Mouse (Mus musculus) induced T-regulatory cell, adult 2 months (primary cell): ENCODE measurements at regions not wholly inside any gene's neighbourhood (a gene's known extent, or its start where the extent isn't known, plus 50 kb on each side); places are given as distances from the start of the nearest gene placed in this dataset.
"Not testable (repeated sequence)": the region's sequence is repeated elsewhere in the genome, so short reads cannot be mapped to it uniquely, and the experiment has no call there.

ENCODE experiments used
- DNase-seq: peaks from one replicate; pipeline ENCODE4 v3.0.0-alpha.2; 2012; ENCODE audit warnings: low read depth

- DNase-seq = no peak
These were observed 110.2 kb downstream of the Olfr164 start for GRCm38 (mm10) chr16:19203681-19204080.

GRCm38 (mm10) chr16:19200977-19201376, 112.9 kb downstream of the Olfr164 start:
- no peak for DNase-seq

- DNase-seq = no peak
These were observed 113.9 kb downstream of the Olfr164 start for GRCm38 (mm10) chr16:19199724-19200544.

- no peak for DNase-seq
These were observed 115.1 kb downstream of the Olfr164 start for GRCm38 (mm10) chr16:19198539-19199385.

- no peak for DNase-seq
These were observed 116.0 kb downstream of the Olfr164 start for GRCm38 (mm10) chr16:19197638-19198440.

- no peak for DNase-seq
These were observed 128.2 kb downstream of the Olfr164 start for GRCm38 (mm10) chr16:19185434-19186256.

GRCm38 (mm10) chr16:19179214-19180010, 134.5 kb downstream of the Olfr164 start:
- DNase-seq = no peak

GRCm38 (mm10) chr16:19153046-19153445, 160.8 kb downstream of the Olfr164 start:
- no peak for DNase-seq

GRCm38 (mm10) chr16:19152465-19152864, 161.4 kb downstream of the Olfr164 start:
- not testable (repeated sequence) for DNase-seq

GRCm38 (mm10) chr16:19151110-19151509, 162.8 kb downstream of the Olfr164 start:
- DNase-seq = no peak

- DNase-seq = no peak
These were observed 163.3 kb downstream of the Olfr164 start for GRCm38 (mm10) chr16:19150582-19150981.

GRCm38 (mm10) chr16:19146290-19146983, 167.4 kb downstream of the Olfr164 start:
- peak; percentile 7 for DNase-seq
